Mouse (Mus musculus): ENCODE results near the gene Acta1.

DNA sequence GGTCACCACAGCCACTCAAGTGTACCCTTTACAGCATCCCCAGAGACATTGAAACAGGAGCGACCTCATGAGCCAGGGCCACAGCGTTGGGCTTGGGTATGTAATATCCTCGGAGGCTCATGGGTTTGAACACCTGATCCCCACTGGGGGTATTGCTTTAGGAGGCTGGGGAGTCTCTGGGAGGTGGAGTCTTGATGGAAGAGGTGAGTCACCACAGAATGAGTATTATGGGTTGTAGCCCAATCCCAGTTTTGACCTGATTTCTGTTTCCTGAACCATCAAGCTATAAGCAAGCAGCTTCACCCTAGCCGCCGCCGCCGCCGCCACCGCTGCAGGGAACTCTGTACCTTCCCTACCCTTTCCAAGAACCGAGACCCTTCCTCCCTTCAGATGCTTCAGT is 48.6 kb downstream of the Acta1 start:
- TF ChIP-seq POLR2A (IDR thresholded peaks at IDR 0.05; ENCODE audit: low read depth, low read length) = no peak
- no peak for TF ChIP-seq CTCF (IDR thresholded peaks at IDR 0.05; ENCODE audit: extremely low read depth, insufficient read length, insufficient replicate concordance, low read depth, low read length)
